Mouse (Mus musculus): ENCODE measurements around the gene Klhl2. TPM values are rescaled to one million over a fixed set of nuclear protein-coding genes. Genes with fewer than 3 reads are reported as not detected.

Klhl2 gene
- 29.3 and 32.4 TPM in 2 replicates for polyA plus RNA-seq (2014; fragmentation: Nextera tagmentation; extraction: Ambion mirVana)

DNA sequence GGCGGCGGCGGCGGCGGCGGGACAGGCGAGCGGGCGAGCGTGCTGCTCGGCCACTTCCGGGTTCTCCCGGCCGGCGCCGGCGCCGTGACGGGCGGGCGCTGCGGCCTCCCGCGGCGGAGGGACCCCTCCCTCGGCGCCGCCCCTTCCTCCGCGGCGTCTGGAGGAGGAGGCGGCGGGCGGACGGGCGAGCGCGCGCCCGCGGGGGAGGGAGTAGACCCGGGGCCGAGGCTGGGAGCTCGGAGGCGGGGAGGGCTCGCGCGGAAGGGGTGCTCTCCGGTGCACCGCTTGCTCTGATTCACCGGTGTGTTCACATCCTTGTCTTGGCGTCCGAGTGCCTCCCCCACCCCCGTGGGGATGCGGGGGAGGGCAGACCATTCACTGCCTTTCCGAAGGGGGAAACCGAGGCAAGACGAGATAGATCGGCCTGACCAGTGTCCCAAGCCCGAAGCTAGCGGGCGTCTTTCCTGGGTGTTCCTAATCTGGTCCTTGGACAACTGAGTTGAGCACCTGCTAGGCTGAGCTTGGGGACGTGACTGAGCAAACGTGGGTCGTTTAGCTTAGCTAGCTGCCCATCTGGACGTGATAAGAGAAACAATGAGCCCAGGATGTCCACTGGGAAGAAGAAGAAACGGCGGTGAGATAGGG is at the start of gene Klhl2:
Gene Klhl2 (minus strand): TSS at position 121 of the 645 bp plus-strand sequence.
- Histone ChIP-seq H3K36me3 (ENCODE audit: control insufficient read depth, insufficient read depth, low read length) (no peaks in the 10 kb centered on the region), H3K4me2 (ENCODE audit: low read length) (peak within 1 kb of the TSS; percentile 79), H3K9ac (replicated peaks; ENCODE audit: low read length) (peak within 1 kb of the TSS; percentile 90), H3K27me3 (ENCODE audit: control insufficient read depth, insufficient read depth, low read length) (no peaks in the 10 kb centered on the region), H3K4me1 (ENCODE audit: control insufficient read depth, insufficient read depth, low read length) (peaks cover 19% of the 10 kb centered on the region), H3K9me3 (ENCODE audit: control insufficient read depth, low read length) (no peaks in the 10 kb centered on the region), H3K4me3 (replicated peaks; ENCODE audit: low read depth, low read length) (peak within 1 kb of the TSS; percentile 85), H3K27ac (replicated peaks; ENCODE audit: low read depth, low read length) (peak within 1 kb of the TSS; percentile 94)
- DNase-seq (peak; percentile 94), ATAC-seq (ENCODE audit: low FRiP score, low TSS enrichment) (peak; percentile 89)
- under 1% methylated on average over 63 of the region's 68 CpGs for WGBS

DNA sequence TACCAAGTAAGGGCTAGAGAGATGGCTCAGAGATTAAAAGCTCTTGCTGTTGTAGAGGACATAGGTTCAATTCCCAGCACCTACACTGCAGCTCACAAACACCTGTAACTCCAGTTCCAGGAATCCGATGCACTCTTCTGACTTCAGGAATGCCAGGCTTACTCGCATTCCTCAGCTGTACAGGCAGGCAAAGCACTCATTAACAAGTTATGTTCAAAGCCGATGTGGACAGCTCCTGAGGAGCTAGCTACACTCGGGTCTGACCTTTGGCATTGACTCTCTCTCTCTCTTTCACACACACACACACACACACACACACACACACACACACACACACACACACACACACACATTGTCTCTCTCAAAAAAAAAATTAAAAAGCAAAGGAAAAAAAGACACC is 48.9 kb upstream of the Klhl2 start:
- no peak overlapping the region for H3K27ac ChIP-seq (replicated peaks; ENCODE audit: low read depth, low read length)
- no peaks in the 10 kb centered on the region for H3K9me3 ChIP-seq (ENCODE audit: control insufficient read depth, low read length)
- H3K4me1 ChIP-seq (ENCODE audit: control insufficient read depth, insufficient read depth, low read length) = no peaks in the 10 kb centered on the region
- no peak overlapping the region for H3K4me2 ChIP-seq (ENCODE audit: low read length)
- H3K4me3 ChIP-seq (replicated peaks; ENCODE audit: low read depth, low read length) = no peak overlapping the region
- no peak for ATAC-seq (ENCODE audit: low FRiP score, low TSS enrichment)
- WGBS = 39% methylated on average over 4 of the region's 4 CpGs
- H3K9ac ChIP-seq (replicated peaks; ENCODE audit: low read length) = no peak overlapping the region
- DNase-seq = no peak
- H3K27me3 ChIP-seq (ENCODE audit: control insufficient read depth, insufficient read depth, low read length) = no peaks in the 10 kb centered on the region
- H3K36me3 ChIP-seq (ENCODE audit: control insufficient read depth, insufficient read depth, low read length) = no peaks in the 10 kb centered on the region

DNA sequence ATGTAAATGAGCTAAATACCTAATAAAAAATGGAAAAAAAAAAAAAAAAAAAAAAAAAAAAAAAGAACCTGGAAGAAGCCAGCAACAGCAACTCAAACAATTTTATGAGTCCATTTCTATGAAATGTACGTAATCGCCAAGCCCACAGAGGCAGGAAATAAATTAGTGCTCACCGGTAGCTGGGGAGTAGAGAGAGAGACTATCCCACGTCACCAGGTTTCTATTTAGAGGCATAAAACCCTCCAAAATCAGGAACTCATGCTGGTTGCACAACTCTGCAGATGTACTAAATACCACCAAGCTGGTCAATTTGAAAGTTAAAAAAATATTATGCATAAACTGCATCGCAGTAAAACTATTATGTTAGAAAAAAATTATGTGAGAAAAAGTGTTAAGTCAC is 46.9 kb upstream of the Klhl2 start:
- Histone ChIP-seq H3K9me3 (ENCODE audit: control insufficient read depth, low read length) (no peaks in the 10 kb centered on the region), H3K4me3 (replicated peaks; ENCODE audit: low read depth, low read length) (no peak overlapping the region), H3K4me1 (ENCODE audit: control insufficient read depth, insufficient read depth, low read length) (no peaks in the 10 kb centered on the region), H3K27me3 (ENCODE audit: control insufficient read depth, insufficient read depth, low read length) (no peaks in the 10 kb centered on the region), H3K36me3 (ENCODE audit: control insufficient read depth, insufficient read depth, low read length) (no peaks in the 10 kb centered on the region), H3K9ac (replicated peaks; ENCODE audit: low read length) (no peak overlapping the region), H3K4me2 (ENCODE audit: low read length) (no peak overlapping the region), H3K27ac (replicated peaks; ENCODE audit: low read depth, low read length) (no peak overlapping the region)
- ATAC-seq (ENCODE audit: low FRiP score, low TSS enrichment) (no peak), DNase-seq (no peak)
- 91% methylated on average over 5 of the region's 5 CpGs for whole genome bisulfite sequencing

DNA sequence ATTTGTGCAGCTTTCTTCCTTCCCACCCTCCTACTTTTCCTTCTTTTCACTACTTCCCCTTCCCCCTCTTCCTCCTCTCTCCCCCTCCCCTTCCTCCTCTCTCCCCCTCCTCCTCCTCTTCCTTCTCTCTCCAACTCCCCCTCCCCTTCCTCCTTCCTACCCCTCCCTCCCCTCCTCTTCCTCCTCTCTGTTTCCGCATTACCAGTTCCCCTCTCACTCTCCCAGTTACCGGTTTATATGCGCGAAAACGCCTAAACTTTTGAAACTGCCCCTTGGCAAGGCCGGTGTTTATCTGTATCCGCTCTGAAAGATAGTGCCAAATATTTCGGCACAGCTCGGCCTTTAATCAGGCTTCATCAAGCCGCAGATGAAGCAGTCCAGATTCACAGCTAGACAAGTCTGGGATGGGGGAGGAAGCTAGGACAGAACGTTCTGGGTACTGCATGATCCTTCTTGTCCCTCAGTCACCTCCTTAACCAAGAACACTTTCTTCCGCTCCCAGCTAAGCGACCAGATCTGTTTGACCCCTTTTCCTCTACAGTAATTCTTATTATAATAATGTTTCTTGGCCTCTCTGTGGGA is 30.9 kb upstream of the Klhl2 start:
- ATAC-seq (ENCODE audit: low FRiP score, low TSS enrichment) = no peak
- 52% methylated on average over 13 of the region's 13 CpGs for WGBS
- H3K27me3 ChIP-seq (ENCODE audit: control insufficient read depth, insufficient read depth, low read length) = no peaks in the 10 kb centered on the region

DNA sequence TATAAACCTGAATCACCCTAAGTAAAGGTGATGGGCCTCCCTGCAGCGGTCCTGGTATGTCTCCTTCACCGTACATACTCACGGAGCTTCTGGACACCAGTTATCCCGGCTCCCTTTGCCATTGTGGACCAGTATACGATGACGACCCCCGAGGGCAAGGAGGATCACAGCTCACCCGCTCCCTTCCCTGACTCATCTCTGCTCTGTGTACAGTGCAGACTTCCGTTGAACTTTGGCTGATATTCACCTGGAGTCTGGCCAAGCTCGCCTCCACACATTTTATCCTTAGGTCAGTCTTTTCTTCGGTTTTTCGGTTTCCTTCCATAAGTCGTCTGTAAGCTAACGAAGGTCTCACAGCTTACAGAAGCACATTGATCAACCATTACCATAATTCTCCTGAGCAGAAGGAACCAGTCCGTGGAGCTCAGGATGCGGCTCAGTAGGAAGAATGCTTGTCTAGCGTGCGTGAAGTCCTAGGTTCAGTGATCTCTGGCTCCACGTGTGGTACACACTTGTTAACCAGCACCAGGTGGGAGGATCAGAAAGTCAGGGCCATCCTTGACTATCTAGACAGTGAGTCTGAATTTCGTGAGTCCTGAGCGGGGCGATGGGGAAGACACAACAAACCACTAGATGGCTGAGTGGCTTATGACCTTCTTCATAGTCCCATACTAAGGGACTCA is 28.0 kb upstream of the Klhl2 start:
- Histone ChIP-seq H3K9ac (replicated peaks; ENCODE audit: low read length) (no peak overlapping the region), H3K4me1 (ENCODE audit: control insufficient read depth, insufficient read depth, low read length) (no peaks in the 10 kb centered on the region), H3K4me2 (ENCODE audit: low read length) (no peak overlapping the region), H3K36me3 (ENCODE audit: control insufficient read depth, insufficient read depth, low read length) (no peaks in the 10 kb centered on the region), H3K4me3 (replicated peaks; ENCODE audit: low read depth, low read length) (no peak overlapping the region), H3K27me3 (ENCODE audit: control insufficient read depth, insufficient read depth, low read length) (no peaks in the 10 kb centered on the region), H3K9me3 (ENCODE audit: control insufficient read depth, low read length) (no peaks in the 10 kb centered on the region), H3K27ac (replicated peaks; ENCODE audit: low read depth, low read length) (no peak overlapping the region)
- 92% methylated on average over 22 of the region's 22 CpGs for WGBS
- DNase-seq (no peak), ATAC-seq (ENCODE audit: low FRiP score, low TSS enrichment) (no peak)

More for the DNA sequence above, 30.9 kb upstream of the Klhl2 start:
- H3K4me2 ChIP-seq (ENCODE audit: low read length) = no peak overlapping the region
- no peaks in the 10 kb centered on the region for H3K36me3 ChIP-seq (ENCODE audit: control insufficient read depth, insufficient read depth, low read length)
- H3K9ac ChIP-seq (replicated peaks; ENCODE audit: low read length) = no peak overlapping the region
- no peaks in the 10 kb centered on the region for H3K9me3 ChIP-seq (ENCODE audit: control insufficient read depth, low read length)
- no peaks in the 10 kb centered on the region for H3K4me1 ChIP-seq (ENCODE audit: control insufficient read depth, insufficient read depth, low read length)
- H3K27ac ChIP-seq (replicated peaks; ENCODE audit: low read depth, low read length) = no peak overlapping the region
- H3K4me3 ChIP-seq (replicated peaks; ENCODE audit: low read depth, low read length) = no peak overlapping the region
- no peak for DNase-seq

DNA sequence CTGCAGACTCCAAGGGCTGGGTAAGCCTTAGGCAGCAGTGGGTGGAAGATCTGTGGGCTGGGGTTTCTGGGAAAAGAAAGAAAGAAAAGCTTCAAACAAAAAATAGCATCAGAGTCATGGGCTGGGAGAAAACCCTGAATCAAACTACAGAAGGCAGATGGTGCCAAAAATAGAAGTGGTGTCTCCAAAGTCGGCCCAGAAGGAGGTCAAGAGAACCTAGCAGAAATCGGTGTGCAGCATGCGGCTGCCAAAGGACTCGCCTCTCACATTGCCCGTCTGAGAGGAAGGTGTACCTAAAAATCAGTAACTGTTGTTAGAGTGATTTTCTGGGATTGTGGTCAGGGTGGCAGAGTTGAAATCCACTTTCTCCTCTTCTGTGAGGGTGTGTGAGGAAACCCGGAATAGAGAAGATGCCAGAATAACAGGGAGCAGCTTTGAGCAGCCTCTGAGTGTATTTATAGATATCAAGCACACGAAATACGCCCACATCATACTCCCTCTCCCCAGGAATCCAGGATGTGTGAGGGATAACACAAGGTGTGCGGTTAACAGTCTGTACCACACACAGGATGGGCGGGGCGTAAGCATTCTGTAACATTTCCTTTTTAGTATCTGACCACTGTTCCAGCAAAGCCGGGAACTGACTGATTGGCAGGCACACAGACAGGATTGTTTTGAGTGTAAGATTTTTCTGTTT is 21.8 kb upstream of the Klhl2 start:
- Histone ChIP-seq H3K36me3 (ENCODE audit: control insufficient read depth, insufficient read depth, low read length) (no peaks in the 10 kb centered on the region), H3K4me3 (replicated peaks; ENCODE audit: low read depth, low read length) (no peak overlapping the region), H3K27me3 (ENCODE audit: control insufficient read depth, insufficient read depth, low read length) (no peaks in the 10 kb centered on the region), H3K4me1 (ENCODE audit: control insufficient read depth, insufficient read depth, low read length) (no peaks in the 10 kb centered on the region), H3K9me3 (ENCODE audit: control insufficient read depth, low read length) (no peaks in the 10 kb centered on the region), H3K27ac (replicated peaks; ENCODE audit: low read depth, low read length) (no peak overlapping the region), H3K4me2 (ENCODE audit: low read length) (no peak overlapping the region), H3K9ac (replicated peaks; ENCODE audit: low read length) (no peak overlapping the region)
- WGBS = 87% methylated on average over 12 of the region's 12 CpGs
- ATAC-seq (ENCODE audit: low FRiP score, low TSS enrichment) (no peak), DNase-seq (no peak)

DNA sequence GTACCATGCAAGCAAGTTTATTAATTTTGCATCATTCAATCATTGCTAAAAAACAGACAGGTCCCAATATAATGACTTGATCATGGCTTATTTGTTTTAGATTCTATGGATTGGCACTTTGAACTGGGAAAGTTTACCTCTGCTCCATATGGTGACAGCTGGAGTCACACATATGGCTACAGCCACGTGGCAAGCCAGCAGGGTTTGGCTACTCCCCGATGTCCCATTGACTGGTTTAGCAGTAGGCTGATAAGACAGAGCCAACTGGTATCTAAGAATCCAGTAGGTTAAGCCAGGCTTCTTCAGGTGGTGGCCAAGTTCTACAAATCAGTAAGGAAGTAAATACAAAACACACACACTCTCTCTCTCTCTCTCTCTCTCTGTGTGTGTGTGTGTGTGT is 20.4 kb upstream of the Klhl2 start:
- no peak overlapping the region for H3K4me2 ChIP-seq (ENCODE audit: low read length)
- DNase-seq (no peak), ATAC-seq (ENCODE audit: low FRiP score, low TSS enrichment) (no peak)
- H3K27ac ChIP-seq (replicated peaks; ENCODE audit: low read depth, low read length) = no peak overlapping the region
- no peaks in the 10 kb centered on the region for H3K36me3 ChIP-seq (ENCODE audit: control insufficient read depth, insufficient read depth, low read length)
- H3K9ac ChIP-seq (replicated peaks; ENCODE audit: low read length) = no peak overlapping the region
- H3K9me3 ChIP-seq (ENCODE audit: control insufficient read depth, low read length) = no peaks in the 10 kb centered on the region
- no peak overlapping the region for H3K4me3 ChIP-seq (replicated peaks; ENCODE audit: low read depth, low read length)
- whole genome bisulfite sequencing = 62% methylated on average over 2 of the region's 2 CpGs
- no peaks in the 10 kb centered on the region for H3K27me3 ChIP-seq (ENCODE audit: control insufficient read depth, insufficient read depth, low read length)
- no peaks in the 10 kb centered on the region for H3K4me1 ChIP-seq (ENCODE audit: control insufficient read depth, insufficient read depth, low read length)

DNA sequence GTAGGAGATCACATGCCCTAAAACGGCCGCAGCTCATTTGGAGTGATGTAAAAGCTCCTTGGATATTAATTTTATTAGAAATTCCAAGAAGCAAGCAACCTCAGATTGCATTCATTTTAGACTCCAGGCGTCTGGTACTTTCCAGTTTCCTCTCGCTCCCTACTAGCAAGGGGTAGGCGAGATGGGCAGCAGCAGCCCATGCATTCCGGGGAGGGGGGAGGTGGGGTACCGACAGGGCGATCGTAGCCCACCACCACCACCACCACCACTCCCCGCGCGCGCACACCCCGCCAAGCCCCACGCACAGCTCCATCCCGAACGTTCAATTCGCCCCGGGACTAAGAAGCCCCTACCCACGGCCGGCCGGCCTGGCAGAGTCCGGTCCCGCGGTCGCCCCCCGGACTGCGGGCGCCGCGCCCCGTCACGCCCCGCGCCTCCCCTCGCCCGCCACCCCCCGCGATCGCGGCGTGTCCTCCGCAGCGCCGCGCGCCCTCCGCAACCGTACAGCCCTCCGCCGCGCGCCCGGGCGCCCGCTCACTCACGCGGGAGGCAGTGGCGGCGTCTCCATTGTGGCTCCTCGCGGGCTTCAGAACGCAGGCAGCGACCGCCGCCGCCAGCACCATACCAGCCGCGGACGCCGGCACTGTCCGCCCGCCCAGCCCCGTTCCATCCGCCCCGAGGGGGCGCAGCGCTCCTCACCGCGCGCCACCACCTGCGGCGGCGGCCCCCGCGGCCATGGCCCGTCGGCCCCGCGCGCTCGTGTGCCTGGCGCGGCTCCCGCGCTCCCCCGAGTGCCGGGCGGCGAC is 523 bp downstream of the Klhl2 start:
- under 1% methylated on average over 98 of the region's 100 CpGs for WGBS
- Histone ChIP-seq H3K4me3 (replicated peaks; ENCODE audit: low read depth, low read length) (peak overlapping the region; percentile 85), H3K4me1 (ENCODE audit: control insufficient read depth, insufficient read depth, low read length) (peaks cover 19% of the 10 kb centered on the region), H3K9me3 (ENCODE audit: control insufficient read depth, low read length) (no peaks in the 10 kb centered on the region), H3K9ac (replicated peaks; ENCODE audit: low read length) (peak overlapping the region; percentile 90), H3K36me3 (ENCODE audit: control insufficient read depth, insufficient read depth, low read length) (no peaks in the 10 kb centered on the region), H3K4me2 (ENCODE audit: low read length) (peak overlapping the region; percentile 79), H3K27me3 (ENCODE audit: control insufficient read depth, insufficient read depth, low read length) (no peaks in the 10 kb centered on the region), H3K27ac (replicated peaks; ENCODE audit: low read depth, low read length) (peak overlapping the region; percentile 94)
- DNase-seq = peak; percentile 64
- peak; percentile 82 for ATAC-seq (ENCODE audit: low FRiP score, low TSS enrichment)

Data from midbrain, embryonic 14.5 days (tissue).